Mouse (Mus musculus) lung, postnatal 10 days (tissue): ENCODE results near the gene Phf10.
"Not testable (repeated sequence)": the region's sequence is repeated elsewhere in the genome, so short reads cannot be mapped to it uniquely, and the experiment has no call there.

Experiments used
- DNase-seq: peaks from one replicate; pipeline ENCODE4 v3.0.0; 2021

Phf10 gene

GRCm38 (mm10) chr17:14960951-14961556 is at the start of gene Phf10:
Phf10 (minus strand) TSS chr17:14961273.
- peak; percentile 51 for DNase-seq

DNA sequence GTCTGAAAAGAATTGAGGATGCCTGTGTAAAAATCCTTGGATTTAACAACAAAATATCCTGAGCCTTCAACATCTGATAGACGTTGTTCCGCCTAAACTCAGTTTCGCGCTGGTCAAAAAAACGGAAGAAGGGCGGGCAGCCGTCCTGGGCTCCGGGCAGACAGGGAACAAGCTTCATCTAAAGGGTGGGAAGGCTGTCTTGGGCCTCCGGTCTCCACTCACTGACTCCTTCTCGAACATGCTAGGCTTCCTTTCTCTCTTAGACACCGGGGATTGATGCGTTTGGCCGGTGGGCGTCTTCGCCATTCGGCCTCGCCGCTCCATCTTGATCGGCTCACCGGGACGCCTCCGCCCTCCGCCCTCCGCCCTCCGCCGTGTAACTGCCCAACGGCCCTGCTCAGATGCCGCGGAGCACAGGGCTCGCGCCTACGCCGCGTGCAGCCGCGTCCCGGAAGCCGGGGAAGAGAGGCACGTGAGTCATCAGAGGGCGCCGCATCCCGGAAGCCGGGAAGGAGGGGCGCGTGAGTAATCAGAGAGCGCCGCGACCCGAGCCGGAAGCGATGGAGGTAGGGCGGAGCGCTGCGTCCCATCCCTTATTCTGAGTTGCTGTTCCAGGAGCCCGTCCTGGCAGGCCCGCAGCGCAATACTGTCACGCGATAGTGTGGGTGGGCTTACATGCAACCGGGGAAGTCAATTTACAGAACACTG is 48.8 kb upstream of the Phf10 start, which contains the start of gene Gm3435:
TSS of gene Gm3435 (plus strand) at position 471 of the 708 bp plus-strand sequence.
- DNase-seq = not testable (repeated sequence)

DNA sequence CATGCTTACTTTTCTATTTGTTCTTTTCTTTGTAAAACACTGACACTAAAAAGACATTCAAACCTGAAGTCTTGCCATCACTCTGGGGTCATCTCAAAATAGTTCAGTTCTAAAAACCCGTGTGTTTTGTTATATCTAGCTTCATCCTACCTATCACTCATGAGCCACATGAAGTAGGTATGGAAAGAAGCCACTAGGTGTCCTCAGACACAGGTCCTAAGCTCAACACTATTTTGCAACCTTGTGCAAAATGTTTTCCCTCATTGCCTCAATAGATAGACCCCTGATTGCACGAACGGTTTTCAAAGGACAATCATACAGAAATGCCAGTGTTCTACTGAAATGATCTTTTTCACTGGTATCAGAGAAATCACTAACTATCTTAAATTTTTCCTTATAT is 48.0 kb upstream of the Phf10 start:
- DNase-seq = not testable (repeated sequence)

DNA sequence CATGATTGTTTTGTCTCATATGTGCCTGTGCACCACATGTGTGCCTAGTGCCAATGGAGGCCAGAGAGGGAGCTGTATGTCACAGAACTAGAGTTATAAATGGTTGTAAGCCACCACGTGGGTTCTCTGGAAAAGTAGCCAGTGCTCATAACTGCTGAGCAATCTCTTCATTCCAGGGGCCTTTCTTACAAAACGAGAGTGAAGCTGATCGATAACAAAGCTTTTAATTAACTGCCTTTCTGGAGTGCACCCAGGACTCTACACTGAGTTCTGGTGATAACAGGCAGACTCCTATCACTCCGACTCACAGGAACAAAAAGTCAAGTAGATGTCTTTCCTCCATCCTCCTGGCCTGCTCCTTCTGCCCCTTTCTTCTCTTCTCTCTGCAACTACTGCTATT is 39.0 kb upstream of the Phf10 start:
- not testable (repeated sequence) for DNase-seq

DNA sequence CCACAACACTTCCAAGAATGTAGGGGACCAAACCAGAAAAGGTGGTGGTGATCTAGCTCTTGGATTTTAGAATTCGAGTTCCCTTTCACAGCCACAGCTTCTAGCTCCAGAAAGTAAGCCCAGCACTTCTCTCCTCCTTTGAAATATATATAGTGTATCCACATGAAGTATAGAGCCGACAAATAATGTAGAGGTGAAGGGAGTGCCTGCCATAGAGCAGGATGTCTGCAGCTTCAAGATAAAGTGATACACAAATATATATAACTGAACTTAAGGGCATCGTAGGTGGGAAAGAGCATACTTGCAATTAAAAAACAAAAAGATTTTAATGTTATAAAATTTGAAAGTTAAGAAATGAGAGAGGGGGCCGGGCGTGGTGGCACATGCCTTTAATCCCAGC is 33.1 kb upstream of the Phf10 start:
- not testable (repeated sequence) for DNase-seq

DNA sequence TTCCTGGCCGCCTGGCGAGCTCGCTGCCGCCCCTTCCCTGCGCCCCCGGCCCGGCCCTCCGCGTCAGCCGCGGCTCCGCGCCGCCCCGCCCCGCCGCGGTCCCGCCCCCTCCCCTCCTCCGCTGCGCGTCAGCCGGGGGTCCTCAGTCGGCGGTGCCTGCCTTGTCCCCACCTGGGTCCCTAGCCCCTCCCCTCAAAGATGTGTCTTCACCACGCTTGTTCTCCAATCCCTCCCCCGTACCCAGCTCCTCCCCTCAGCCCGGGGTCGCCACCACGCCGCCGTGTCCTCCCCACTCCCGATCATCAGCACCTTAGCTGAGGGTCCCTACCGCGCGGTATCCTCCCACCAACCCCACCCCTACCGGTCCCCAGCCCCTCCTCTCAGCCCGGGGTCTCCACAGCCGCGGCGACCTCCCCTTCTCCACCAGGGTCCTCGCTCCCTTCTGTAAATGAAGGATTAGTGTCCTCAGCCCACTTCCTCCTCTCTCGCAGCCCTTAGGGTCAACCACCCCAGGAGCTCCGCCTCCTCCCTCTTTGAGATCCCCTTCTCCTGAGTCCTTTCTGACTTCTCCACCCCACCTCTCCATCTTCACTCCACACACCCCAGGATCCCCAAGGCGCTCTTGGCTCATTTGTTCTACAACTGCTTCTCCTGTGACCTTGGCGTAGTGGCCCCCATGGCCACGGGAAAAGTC is 32.2 kb upstream of the Phf10 start:
- DNase-seq = not testable (repeated sequence)

DNA sequence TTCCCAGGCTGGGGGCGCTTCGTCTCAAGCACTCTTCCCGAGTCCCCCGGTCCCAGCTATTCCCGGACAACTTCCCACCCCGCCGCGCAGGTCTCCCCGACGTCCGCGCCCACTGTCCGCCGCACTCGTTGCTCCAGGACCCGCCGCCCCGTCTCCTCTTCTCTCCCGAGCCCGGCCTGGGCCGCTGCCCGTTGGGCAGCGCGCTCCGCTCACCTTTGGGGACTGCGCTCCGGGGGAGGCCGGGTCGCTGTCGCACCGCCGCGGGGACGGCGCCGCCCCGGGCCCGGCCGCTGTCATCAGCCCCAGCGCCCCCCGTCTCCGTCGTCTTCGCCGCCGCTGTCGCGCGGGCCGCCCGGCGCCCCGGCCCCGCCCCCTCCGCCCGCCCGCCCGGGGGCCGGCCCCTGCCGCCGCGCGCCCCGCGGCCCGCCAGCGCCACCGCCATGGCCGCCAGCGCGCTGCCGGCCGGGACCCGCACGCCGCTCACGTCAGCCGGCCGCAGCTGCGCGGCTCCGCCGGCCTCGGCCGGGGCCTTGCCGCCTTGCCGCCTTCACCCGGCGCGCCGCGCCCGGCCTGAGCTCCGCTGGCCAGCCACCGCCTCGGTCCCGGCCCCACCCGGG is 31.6 kb upstream of the Phf10 start:
- DNase-seq = not testable (repeated sequence)

GRCm38 (mm10) chr17:14990116-14990702 is 29.1 kb upstream of the Phf10 start:
- peak; percentile 6 for DNase-seq

DNA sequence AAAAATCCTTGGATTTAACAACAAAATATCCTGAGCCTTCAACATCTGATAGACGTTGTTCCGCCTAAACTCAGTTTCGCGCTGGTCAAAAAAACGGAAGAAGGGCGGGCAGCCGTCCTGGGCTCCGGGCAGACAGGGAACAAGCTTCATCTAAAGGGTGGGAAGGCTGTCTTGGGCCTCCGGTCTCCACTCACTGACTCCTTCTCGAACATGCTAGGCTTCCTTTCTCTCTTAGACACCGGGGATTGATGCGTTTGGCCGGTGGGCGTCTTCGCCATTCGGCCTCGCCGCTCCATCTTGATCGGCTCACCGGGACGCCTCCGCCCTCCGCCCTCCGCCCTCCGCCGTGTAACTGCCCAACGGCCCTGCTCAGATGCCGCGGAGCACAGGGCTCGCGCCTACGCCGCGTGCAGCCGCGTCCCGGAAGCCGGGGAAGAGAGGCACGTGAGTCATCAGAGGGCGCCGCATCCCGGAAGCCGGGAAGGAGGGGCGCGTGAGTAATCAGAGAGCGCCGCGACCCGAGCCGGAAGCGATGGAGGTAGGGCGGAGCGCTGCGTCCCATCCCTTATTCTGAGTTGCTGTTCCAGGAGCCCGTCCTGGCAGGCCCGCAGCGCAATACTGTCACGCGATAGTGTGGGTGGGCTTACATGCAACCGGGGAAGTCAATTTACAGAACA is 17.4 kb upstream of the Phf10 start, which contains the start of the genes 9030025P20Rik and Gm3417:
TSS of gene 9030025P20Rik (plus strand) at position 107 of the 677 bp plus-strand sequence.
TSS of gene Gm3417 (minus strand) at position 429 of the 677 bp plus-strand sequence.
- not testable (repeated sequence) for DNase-seq

DNA sequence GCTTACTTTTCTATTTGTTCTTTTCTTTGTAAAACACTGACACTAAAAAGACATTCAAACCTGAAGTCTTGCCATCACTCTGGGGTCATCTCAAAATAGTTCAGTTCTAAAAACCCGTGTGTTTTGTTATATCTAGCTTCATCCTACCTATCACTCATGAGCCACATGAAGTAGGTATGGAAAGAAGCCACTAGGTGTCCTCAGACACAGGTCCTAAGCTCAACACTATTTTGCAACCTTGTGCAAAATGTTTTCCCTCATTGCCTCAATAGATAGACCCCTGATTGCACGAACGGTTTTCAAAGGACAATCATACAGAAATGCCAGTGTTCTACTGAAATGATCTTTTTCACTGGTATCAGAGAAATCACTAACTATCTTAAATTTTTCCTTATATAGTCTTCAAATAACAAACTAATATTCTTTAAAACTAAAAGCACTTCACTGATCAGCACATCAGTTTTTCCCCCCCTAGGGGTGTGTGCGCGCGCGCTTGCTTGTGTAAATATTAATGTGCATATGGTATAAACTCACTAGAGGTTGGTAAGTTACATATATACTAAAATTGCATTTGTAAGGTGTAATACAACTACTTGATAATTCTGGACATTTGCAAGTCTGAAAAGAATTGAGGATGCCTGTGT is 16.8 kb upstream of the Phf10 start:
- not testable (repeated sequence) for DNase-seq

DNA sequence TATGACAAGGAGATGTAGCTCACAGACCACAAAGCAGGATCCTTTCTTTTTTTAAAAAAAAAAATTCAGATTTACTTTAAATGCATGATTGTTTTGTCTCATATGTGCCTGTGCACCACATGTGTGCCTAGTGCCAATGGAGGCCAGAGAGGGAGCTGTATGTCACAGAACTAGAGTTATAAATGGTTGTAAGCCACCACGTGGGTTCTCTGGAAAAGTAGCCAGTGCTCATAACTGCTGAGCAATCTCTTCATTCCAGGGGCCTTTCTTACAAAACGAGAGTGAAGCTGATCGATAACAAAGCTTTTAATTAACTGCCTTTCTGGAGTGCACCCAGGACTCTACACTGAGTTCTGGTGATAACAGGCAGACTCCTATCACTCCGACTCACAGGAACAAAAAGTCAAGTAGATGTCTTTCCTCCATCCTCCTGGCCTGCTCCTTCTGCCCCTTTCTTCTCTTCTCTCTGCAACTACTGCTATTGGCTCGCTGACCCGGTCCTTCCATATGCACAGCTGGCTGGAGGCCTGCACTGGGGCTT is 7.4 kb upstream of the Phf10 start:
- not testable (repeated sequence) for DNase-seq

- DNase-seq = not testable (repeated sequence)
Observed at GRCm38 (mm10) chr17:14961557-14962154, 583 bp upstream of the Phf10 start.

- peak; percentile 18 for DNase-seq
Observed at GRCm38 (mm10) chr17:14960520-14960919, 553 bp downstream of the Phf10 start.

- no peak for DNase-seq
Observed at GRCm38 (mm10) chr17:14959979-14960378, 1.1 kb downstream of the Phf10 start.

DNA sequence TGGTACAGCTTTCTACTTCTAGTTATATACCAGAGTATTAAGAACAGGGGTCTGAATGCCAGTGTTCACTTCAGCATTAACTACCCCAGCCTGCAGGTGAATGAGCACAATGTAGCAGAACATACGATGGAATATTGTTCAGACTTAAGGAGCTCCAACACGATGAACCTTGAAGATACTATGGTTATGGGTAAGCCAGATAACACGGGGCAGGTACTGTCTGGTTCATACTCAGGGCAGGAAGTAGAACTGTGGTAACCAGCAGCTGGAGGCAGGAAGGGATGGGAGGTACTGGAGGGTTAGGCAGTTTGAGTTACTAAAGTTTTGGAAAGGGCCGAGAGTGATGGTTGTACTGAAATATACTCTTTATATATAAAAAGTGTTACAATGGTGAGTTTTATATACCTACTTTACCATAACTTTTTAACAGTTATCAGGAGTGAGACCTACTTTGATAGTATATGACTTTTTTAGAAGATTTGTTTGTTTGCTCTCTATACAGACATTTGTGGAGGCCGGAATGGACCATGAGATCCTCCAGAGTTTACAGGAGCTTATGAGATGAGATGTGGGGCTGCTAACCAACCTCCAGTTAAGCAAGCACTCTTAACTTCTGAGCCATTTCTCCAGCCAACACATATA is 2.3 kb downstream of the Phf10 start:
- DNase-seq = no peak

DNA sequence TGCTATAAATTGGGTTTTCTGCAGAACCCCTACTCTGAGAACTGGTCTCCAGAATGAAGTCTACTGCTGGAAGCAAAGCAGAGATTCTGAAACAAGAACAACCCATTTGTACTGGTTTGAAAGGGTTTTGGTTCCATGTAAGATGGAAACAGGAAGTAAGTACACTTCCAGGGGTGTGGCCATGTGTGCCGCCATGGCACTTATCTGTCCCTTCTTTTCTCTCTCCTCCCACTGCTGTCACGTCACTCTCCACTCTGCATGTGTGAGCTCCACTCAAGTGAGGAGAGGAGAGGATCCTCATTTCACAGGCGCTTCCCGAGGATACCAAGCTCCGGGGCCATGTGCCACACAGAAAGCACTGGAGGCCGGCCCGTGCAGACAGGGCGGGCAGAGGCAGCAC is 7.6 kb downstream of the Phf10 start:
- no peak for DNase-seq

DNA sequence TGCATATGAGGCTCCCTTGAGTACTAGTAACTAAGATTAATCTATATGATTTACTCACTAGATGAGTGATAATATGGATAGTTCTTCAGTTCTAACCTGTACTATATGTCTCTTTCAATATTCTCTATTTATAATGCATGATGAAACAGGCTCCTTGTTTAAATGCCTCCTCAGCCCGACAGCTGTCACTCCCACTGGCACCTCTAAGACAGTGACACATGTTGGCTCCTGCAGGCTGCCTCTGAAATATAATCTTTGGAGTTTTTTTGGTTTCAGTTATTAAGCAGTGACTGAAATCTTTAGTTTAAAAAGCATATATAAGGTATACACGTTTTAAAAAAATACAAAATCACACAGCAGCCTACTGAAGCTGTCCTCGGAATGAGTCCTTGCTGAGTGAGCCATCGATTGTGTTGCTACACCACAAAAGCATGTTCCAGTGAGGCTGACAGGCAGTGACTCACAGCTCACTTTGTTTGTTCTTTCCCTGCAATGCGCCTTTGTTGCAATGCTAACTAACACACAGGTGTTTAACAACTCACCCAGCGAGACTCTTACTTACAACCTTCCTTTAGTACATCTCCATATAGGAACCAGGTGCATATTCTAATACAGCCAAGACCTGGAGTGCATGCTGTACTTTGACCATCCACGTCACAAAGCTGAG is 11.8 kb downstream of the Phf10 start:
- no peak for DNase-seq

GRCm38 (mm10) chr17:14944551-14944950 is 16.5 kb downstream of the Phf10 start:
- DNase-seq = no peak

GRCm38 (mm10) chr17:14943729-14944059 is 17.4 kb downstream of the Phf10 start:
- no peak for DNase-seq
